Mouse (Mus musculus) E14TG2a.4 (cell line): ENCODE results near the gene Rabepk.

Experiments used
- CTCF ChIP-seq: conservative IDR thresholded peaks from 2 replicates; pipeline ENCODE4 v1.5.1; 2014; ENCODE audit warnings: low read length
- NANOG ChIP-seq: IDR thresholded peaks from 2 replicates; pipeline ENCODE4 v1.6.1; 2014; ENCODE audit warnings: borderline replicate concordance, low read length, mixed read lengths

DNA sequence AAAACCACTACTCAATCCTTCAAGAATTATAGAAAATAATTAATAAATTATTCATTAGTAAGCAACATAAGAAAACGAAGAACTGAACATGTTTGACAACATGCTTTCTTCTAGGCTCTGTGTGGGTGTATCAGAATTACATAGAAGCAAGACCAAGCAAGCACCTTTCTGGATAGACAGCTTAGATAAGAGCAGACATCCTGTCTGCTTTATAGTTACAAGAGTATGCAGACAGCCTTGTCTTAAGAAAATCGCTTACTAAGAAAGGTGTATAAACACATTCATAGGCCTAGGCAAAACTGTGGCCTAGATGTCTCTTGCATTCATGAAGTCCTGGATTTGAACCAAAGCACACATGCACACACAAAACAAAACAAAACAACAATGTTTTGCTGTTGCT, 54.0 kb downstream of the Rabepk start:
- TF ChIP-seq CTCF (no peak), NANOG (no peak)
